Mouse (Mus musculus): Measurements from ENCODE around the gene Stxbp1. TPM values are rescaled to one million over a fixed set of nuclear protein-coding genes. Genes with fewer than 3 reads are reported as not detected.

The Stxbp1 gene
- polyA plus RNA-seq, 1 experiment from 2014 or later: 21.9 TPM

GRCm38 (mm10) chr2:32749082-32749481, 98.0 kb downstream of the Stxbp1 start:
- no peak overlapping the region for H3K4me3 ChIP-seq (ENCODE audit: low read length)
- peaks cover 3% of the 10 kb centered on the region; the same call in 1 of the 2 replicates for H3K4me1 ChIP-seq (replicated peaks; ENCODE audit: control insufficient read depth, insufficient read depth, low read length)
- no peaks in the 10 kb centered on the region for H3K9me3 ChIP-seq (ENCODE audit: control insufficient read depth, low read length)
- peaks cover 2% of the 10 kb centered on the region; the same call in 1 of the 2 replicates for H3K36me3 ChIP-seq (ENCODE audit: control insufficient read depth, insufficient read depth, low read length)
- H3K27me3 ChIP-seq (ENCODE audit: control insufficient read depth, insufficient read depth, low read depth, low read length): no peaks in the 10 kb centered on the region
- 78% methylated on average over 16 of the region's 16 CpGs for WGBS
- ATAC-seq (ENCODE audit: low read depth): no peak
- H3K9ac ChIP-seq (ENCODE audit: low read length): no peak overlapping the region
- no peak overlapping the region for H3K4me2 ChIP-seq (ENCODE audit: low read depth, low read length)
- no peak overlapping the region for H3K27ac ChIP-seq (ENCODE audit: low read length)

- no peak overlapping the region for H3K4me2 ChIP-seq (ENCODE audit: low read depth, low read length)
Observed at GRCm38 (mm10) chr2:32744272-32744982, 102.6 kb downstream of the Stxbp1 start.

GRCm38 (mm10) chr2:32742173-32742531, 104.9 kb downstream of the Stxbp1 start:
- no peak overlapping the region for H3K27ac ChIP-seq (ENCODE audit: low read length)
- H3K4me1 ChIP-seq (replicated peaks; ENCODE audit: control insufficient read depth, insufficient read depth, low read length): peaks cover 8% of the 10 kb centered on the region
- H3K9ac ChIP-seq (ENCODE audit: low read length): no peak overlapping the region; the same call in 1 of the 2 replicates
- no peaks in the 10 kb centered on the region for H3K9me3 ChIP-seq (ENCODE audit: control insufficient read depth, low read length)
- H3K36me3 ChIP-seq (ENCODE audit: control insufficient read depth, insufficient read depth, low read length): no peaks in the 10 kb centered on the region
- 21% methylated on average over 18 of the region's 18 CpGs for WGBS
- ATAC-seq (ENCODE audit: low read depth): no peak
- no peak overlapping the region for H3K4me2 ChIP-seq (ENCODE audit: low read depth, low read length)
- no peak overlapping the region for H3K4me3 ChIP-seq (ENCODE audit: low read length)
- peaks cover 29% of the 10 kb centered on the region for H3K27me3 ChIP-seq (ENCODE audit: control insufficient read depth, insufficient read depth, low read depth, low read length)

More at GRCm38 (mm10) chr2:32744272-32744982, 102.6 kb downstream of the Stxbp1 start:
- Histone ChIP-seq H3K27ac (ENCODE audit: low read length) (no peak overlapping the region), H3K4me1 (replicated peaks; ENCODE audit: control insufficient read depth, insufficient read depth, low read length) (peaks cover 8% of the 10 kb centered on the region), H3K4me3 (ENCODE audit: low read length) (no peak overlapping the region), H3K9me3 (ENCODE audit: control insufficient read depth, low read length) (no peaks in the 10 kb centered on the region), H3K36me3 (ENCODE audit: control insufficient read depth, insufficient read depth, low read length) (peaks cover under 1% of the 10 kb centered on the region; the same call in 1 of the 2 replicates), H3K27me3 (ENCODE audit: control insufficient read depth, insufficient read depth, low read depth, low read length) (peaks cover 29% of the 10 kb centered on the region), H3K9ac (ENCODE audit: low read length) (no peak overlapping the region)
- no peak for ATAC-seq (ENCODE audit: low read depth)
- 56% methylated on average over 15 of the region's 15 CpGs for WGBS

GRCm38 (mm10) chr2:32741273-32742172, 105.5 kb downstream of the Stxbp1 start:
- H3K4me2 ChIP-seq (ENCODE audit: low read depth, low read length): peak overlapping the region; percentile 77
- no peaks in the 10 kb centered on the region for H3K36me3 ChIP-seq (ENCODE audit: control insufficient read depth, insufficient read depth, low read length)
- no peaks in the 10 kb centered on the region for H3K9me3 ChIP-seq (ENCODE audit: control insufficient read depth, low read length)
- no peak overlapping the region for H3K27ac ChIP-seq (ENCODE audit: low read length)
- peak overlapping the region; percentile 43 for H3K4me3 ChIP-seq (ENCODE audit: low read length)
- peaks cover 29% of the 10 kb centered on the region for H3K27me3 ChIP-seq (ENCODE audit: control insufficient read depth, insufficient read depth, low read depth, low read length)
- peaks cover 8% of the 10 kb centered on the region for H3K4me1 ChIP-seq (replicated peaks; ENCODE audit: control insufficient read depth, insufficient read depth, low read length)
- WGBS: 10% methylated on average over 52 of the region's 58 CpGs
- peak; percentile 69 for ATAC-seq (ENCODE audit: low read depth)
- H3K9ac ChIP-seq (ENCODE audit: low read length): peak overlapping the region; percentile 44

- Histone ChIP-seq H3K4me2 (ENCODE audit: low read depth, low read length) (peak within 1 kb of the TSS; percentile 77), H3K27ac (ENCODE audit: low read length) (no peak within 1 kb of the TSS), H3K27me3 (ENCODE audit: control insufficient read depth, insufficient read depth, low read depth, low read length) (peaks cover 29% of the 10 kb centered on the region), H3K9ac (ENCODE audit: low read length) (peak within 1 kb of the TSS; percentile 44), H3K4me1 (replicated peaks; ENCODE audit: control insufficient read depth, insufficient read depth, low read length) (peaks cover 8% of the 10 kb centered on the region), H3K36me3 (ENCODE audit: control insufficient read depth, insufficient read depth, low read length) (no peaks in the 10 kb centered on the region), H3K4me3 (ENCODE audit: low read length) (peak within 1 kb of the TSS; percentile 43), H3K9me3 (ENCODE audit: control insufficient read depth, low read length) (no peaks in the 10 kb centered on the region)
- no peak for ATAC-seq (ENCODE audit: low read depth)
- 11% methylated on average over 11 of the region's 11 CpGs for WGBS
Observed at GRCm38 (mm10) chr2:32740916-32741272, 106.2 kb downstream of the Stxbp1 start, which contains the start of gene 6330409D20Rik. 6330409D20Rik (minus strand) TSS chr2:32741016.

- Histone ChIP-seq H3K36me3 (ENCODE audit: control insufficient read depth, insufficient read depth, low read length) (no peaks in the 10 kb centered on the region), H3K27me3 (ENCODE audit: control insufficient read depth, insufficient read depth, low read depth, low read length) (peaks cover 29% of the 10 kb centered on the region), H3K4me2 (ENCODE audit: low read depth, low read length) (no peak overlapping the region), H3K27ac (ENCODE audit: low read length) (no peak overlapping the region), H3K4me1 (replicated peaks; ENCODE audit: control insufficient read depth, insufficient read depth, low read length) (peaks cover 8% of the 10 kb centered on the region), H3K9ac (ENCODE audit: low read length) (no peak overlapping the region), H3K9me3 (ENCODE audit: control insufficient read depth, low read length) (no peaks in the 10 kb centered on the region), H3K4me3 (ENCODE audit: low read length) (no peak overlapping the region)
- no peak for ATAC-seq (ENCODE audit: low read depth)
- 68% methylated on average over 4 of the region's 4 CpGs for WGBS
Observed at GRCm38 (mm10) chr2:32739311-32739710, 107.7 kb downstream of the Stxbp1 start.

Other genes starting within 250 kb of the Stxbp1 start
- gene St6galnac6, start 247.5 kb downstream of the Stxbp1 start, polyA plus RNA-seq (2015; fragmentation: Nextera tagmentation; extraction: Ambion mirVana): 25.4 and 26.3 TPM in 2 replicates
- 67.2 and 76.7 TPM in 2 replicates for gene Ak1, start 225.5 kb downstream of the Stxbp1 start, polyA plus RNA-seq (2015; fragmentation: Nextera tagmentation; extraction: Ambion mirVana)
- 108 and 120 TPM in 2 replicates for gene Eng, start 200.7 kb downstream of the Stxbp1 start, polyA plus RNA-seq (2015; fragmentation: Nextera tagmentation; extraction: Ambion mirVana)
- 22.0 and 25.5 TPM in 2 replicates for gene Fpgs, start 143.1 kb downstream of the Stxbp1 start, polyA plus RNA-seq (2015; fragmentation: Nextera tagmentation; extraction: Ambion mirVana)
- 77.2 and 85.1 TPM in 2 replicates for gene Cdk9, start 134.2 kb downstream of the Stxbp1 start, polyA plus RNA-seq (2015; fragmentation: Nextera tagmentation; extraction: Ambion mirVana)
- gene Sh2d3c, start 126.2 kb downstream of the Stxbp1 start, polyA plus RNA-seq (2015; fragmentation: Nextera tagmentation; extraction: Ambion mirVana): 43.2 and 46.2 TPM in 2 replicates
- 0.34 and 0.43 TPM in 2 replicates for gene 6330409D20Rik, start 106.2 kb downstream of the Stxbp1 start, polyA plus RNA-seq (2015; fragmentation: Nextera tagmentation; extraction: Ambion mirVana)
- 61.7 and 63.5 TPM in 2 replicates for gene Tor2a, start 90.0 kb downstream of the Stxbp1 start, polyA plus RNA-seq (2015; fragmentation: Nextera tagmentation; extraction: Ambion mirVana)
- gene Ttc16, start 71.6 kb downstream of the Stxbp1 start, polyA plus RNA-seq (2015; fragmentation: Nextera tagmentation; extraction: Ambion mirVana): 1.2 and 2.1 TPM in 2 replicates
- 4.1 and 4.5 TPM in 2 replicates for gene Ptrh1, start 71.5 kb downstream of the Stxbp1 start, polyA plus RNA-seq (2015; fragmentation: Nextera tagmentation; extraction: Ambion mirVana)
- 2.1 and 2.4 TPM in 2 replicates for gene Cfap157, start 62.8 kb downstream of the Stxbp1 start, polyA plus RNA-seq (2015; fragmentation: Nextera tagmentation; extraction: Ambion mirVana)
- gene Fam129b, start 28.9 kb upstream of the Stxbp1 start, polyA plus RNA-seq (2015; fragmentation: Nextera tagmentation; extraction: Ambion mirVana): 133 and 141 TPM in 2 replicates
- gene Rpl12, start 114.3 kb upstream of the Stxbp1 start, polyA plus RNA-seq (2015; fragmentation: Nextera tagmentation; extraction: Ambion mirVana): 145 and 151 TPM in 2 replicates
- 9.3 and 10.6 TPM in 2 replicates for gene Lrsam1, start 114.4 kb upstream of the Stxbp1 start, polyA plus RNA-seq (2015; fragmentation: Nextera tagmentation; extraction: Ambion mirVana)
- gene Slc2a8, start 134.8 kb upstream of the Stxbp1 start, polyA plus RNA-seq (2015; fragmentation: Nextera tagmentation; extraction: Ambion mirVana): 19.2 and 20.6 TPM in 2 replicates